Mouse (Mus musculus): ENCODE data around the gene Coq2.

GRCm38 (mm10) chr5:100642316-100642715 is 32.6 kb downstream of the Coq2 start:
- no peak for TF ChIP-seq CTCF (IDR thresholded peaks at IDR 0.05; ENCODE audit: low read depth, low read length)
- no peak for TF ChIP-seq POLR2AphosphoS5 (IDR thresholded peaks at IDR 0.05; ENCODE audit: insufficient replicate concordance, low read depth, low read length)
- TF ChIP-seq GATA1 (IDR thresholded peaks at IDR 0.05; ENCODE audit: borderline replicate concordance, low read length): no peak
- no peak for TF ChIP-seq TAL1 (conservative IDR thresholded peaks at IDR 0.05; ENCODE audit: low read depth, low read length)
